Mouse (Mus musculus) megakaryocyte, embryonic 14.5 days (primary cell): Measurements from ENCODE around the gene Ift172. TPM values are rescaled to one million over a fixed set of nuclear protein-coding genes. Genes with fewer than 3 reads are reported as not detected.
A peak's percentile ranks its signal among the peaks of the same experiment; 100 is the strongest.

Source experiments
- H3K27me3 ChIP-seq: replicated peaks from 2 replicates; pipeline ENCODE3; 2012; ENCODE audit warnings: inconsistent platforms
- H3K36me3 ChIP-seq: replicated peaks from 2 replicates; pipeline ENCODE3; 2012; ENCODE audit warnings: low read length, inconsistent platforms, mixed read lengths
- H3K4me1 ChIP-seq: 2 replicates; pipeline ENCODE4 v1.6.1; 2012; ENCODE audit warnings: inconsistent platforms
- H3K4me3 ChIP-seq: replicated peaks from 2 replicates; pipeline ENCODE3; 2012; ENCODE audit warnings: moderate library complexity, mild to moderate bottlenecking, inconsistent platforms
- H3K9me3 ChIP-seq: 2 replicates; pipeline ENCODE4 v1.6.1; 2012; ENCODE audit warnings: inconsistent platforms
- FLI1 ChIP-seq: IDR thresholded peaks from 2 replicates; pipeline ENCODE4 v1.6.1; 2012; ENCODE audit warnings: low read length, inconsistent platforms, mixed read lengths
- GATA1 ChIP-seq: IDR thresholded peaks from 3 replicates; pipeline ENCODE4 v1.6.1; 2012; ENCODE audit warnings: mixed read lengths, low read length, inconsistent platforms, borderline replicate concordance
- polyA plus RNA-seq: library from polyadenylated mRNA; stranded (reverse); fragments of >175 nt; gene quantifications from 2 replicates; pipeline ENCODE4 v1.2.3, GENCODE M21; 2012; ENCODE audit warnings: low replicate concordance; ENCODE audit not compliant: insufficient read depth

Gene Ift172
- polyA plus RNA-seq: 8.8 and 19.3 TPM in 2 replicates

DNA sequence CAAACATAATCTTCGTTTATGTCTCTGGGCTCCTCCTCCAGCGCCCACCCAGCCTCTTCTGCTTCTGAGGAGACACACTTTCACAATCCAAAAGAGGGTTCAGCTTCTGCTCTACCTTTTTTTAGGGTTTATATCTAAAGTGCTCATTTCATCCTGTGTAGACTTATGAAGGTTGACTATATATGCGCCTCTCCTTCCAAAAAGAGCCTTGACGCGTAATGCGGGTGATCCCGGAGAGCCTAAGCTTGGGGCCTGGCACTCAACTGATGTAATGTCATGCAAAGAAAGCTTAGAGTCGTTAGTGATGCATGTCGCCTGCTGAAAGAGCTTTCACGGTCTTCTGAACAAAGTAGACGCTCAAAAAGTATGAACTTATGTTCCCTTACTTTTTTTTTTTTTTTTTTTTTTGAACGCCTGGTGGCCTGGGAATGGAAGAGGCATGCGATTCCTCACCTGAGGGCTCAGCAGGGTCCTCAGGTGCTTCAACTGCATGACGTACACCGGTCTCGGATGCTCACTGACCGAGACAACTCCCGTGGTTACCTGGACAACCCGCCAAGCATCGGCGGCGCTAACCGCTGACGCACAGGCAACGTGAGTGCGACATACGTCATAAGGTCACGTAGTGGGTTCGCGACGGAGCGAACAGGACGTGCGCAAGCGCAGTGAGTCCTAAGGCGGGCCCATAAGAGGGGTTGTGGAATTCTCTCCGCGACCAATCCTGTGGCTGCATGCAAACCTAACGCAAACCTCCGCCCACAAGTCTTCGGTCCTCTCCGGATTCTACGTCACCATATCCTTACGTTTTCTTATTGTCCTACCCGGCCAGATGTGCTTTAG, at the start of gene Ift172:
Gene Ift172, minus strand, starts transcription at position 596 of the 840 bp plus-strand sequence.
- Histone ChIP-seq H3K36me3 (peaks cover 12% of the 10 kb centered on the region), H3K4me1 (peaks cover 47% of the 10 kb centered on the region), H3K4me3 (peak within 1 kb of the TSS; percentile 97), H3K27me3 (peaks cover 30% of the 10 kb centered on the region), H3K9me3 (no peaks in the 10 kb centered on the region)
- TF ChIP-seq GATA1 (no peak), FLI1 (no peak)

DNA sequence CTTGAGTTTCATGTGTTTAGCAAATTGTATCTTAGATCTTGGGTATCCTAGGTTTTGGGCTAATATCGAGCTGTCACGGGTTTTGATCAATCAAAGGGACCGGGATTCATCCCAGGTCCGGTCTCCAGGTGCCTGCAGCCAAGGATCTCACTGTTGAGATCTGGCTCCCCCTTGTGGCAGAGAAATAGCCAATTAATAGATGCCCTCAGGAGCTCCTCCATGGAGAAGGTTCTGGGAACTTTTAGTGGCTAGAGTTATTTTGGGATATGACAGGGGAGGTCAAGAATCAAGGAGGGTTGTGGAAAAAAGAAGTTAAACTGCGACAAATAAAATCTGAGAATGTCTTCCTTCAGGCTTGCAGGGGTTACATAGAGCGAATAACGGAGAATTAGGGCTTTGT, 37.3 kb upstream of the Ift172 start:
- TF ChIP-seq FLI1: no peak
- no peak for TF ChIP-seq GATA1
- H3K9me3 ChIP-seq: peaks cover 10% of the 10 kb centered on the region
- H3K36me3 ChIP-seq: no peaks in the 10 kb centered on the region
- H3K4me1 ChIP-seq: no peaks in the 10 kb centered on the region
- H3K4me3 ChIP-seq: no peak overlapping the region
- H3K27me3 ChIP-seq: peaks cover 12% of the 10 kb centered on the region

- Histone ChIP-seq H3K4me3 (no peak overlapping the region), H3K4me1 (no peaks in the 10 kb centered on the region), H3K27me3 (peaks cover 12% of the 10 kb centered on the region), H3K9me3 (peaks cover 4% of the 10 kb centered on the region), H3K36me3 (no peaks in the 10 kb centered on the region)
- TF ChIP-seq GATA1 (no peak), FLI1 (no peak)
These were observed 35.9 kb upstream of the Ift172 start for GRCm38 (mm10) chr5:31326850-31327249.

GRCm38 (mm10) chr5:31324085-31324484, 33.2 kb upstream of the Ift172 start:
- H3K27me3 ChIP-seq: peaks cover 14% of the 10 kb centered on the region
- no peaks in the 10 kb centered on the region for H3K36me3 ChIP-seq
- no peak for TF ChIP-seq GATA1
- no peak for TF ChIP-seq FLI1
- no peak overlapping the region for H3K4me3 ChIP-seq
- peaks cover 12% of the 10 kb centered on the region for H3K9me3 ChIP-seq
- no peaks in the 10 kb centered on the region for H3K4me1 ChIP-seq

DNA sequence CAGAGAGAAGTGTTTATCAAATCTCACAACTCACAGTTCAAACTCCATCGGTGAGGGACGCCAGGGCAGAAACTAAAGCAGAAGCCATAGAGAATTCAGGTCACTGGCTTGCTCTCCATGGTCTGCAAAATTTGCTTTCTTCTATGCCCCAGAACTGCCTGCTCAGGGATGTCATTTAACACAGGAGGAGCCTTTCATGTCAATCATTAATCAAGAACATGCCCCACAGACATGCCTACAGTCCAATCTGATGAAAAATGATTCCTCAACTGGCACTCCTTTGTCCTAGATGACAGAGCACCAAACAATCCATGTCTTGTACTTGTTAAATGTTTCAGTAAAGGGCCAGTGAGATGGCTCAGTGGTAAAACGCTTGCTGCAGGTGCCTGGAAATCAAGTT, 31.9 kb upstream of the Ift172 start:
- Histone ChIP-seq H3K9me3 (peaks cover 12% of the 10 kb centered on the region), H3K27me3 (peaks cover 14% of the 10 kb centered on the region), H3K4me3 (no peak overlapping the region), H3K36me3 (no peaks in the 10 kb centered on the region), H3K4me1 (no peaks in the 10 kb centered on the region)
- TF ChIP-seq GATA1 (no peak), FLI1 (no peak)

DNA sequence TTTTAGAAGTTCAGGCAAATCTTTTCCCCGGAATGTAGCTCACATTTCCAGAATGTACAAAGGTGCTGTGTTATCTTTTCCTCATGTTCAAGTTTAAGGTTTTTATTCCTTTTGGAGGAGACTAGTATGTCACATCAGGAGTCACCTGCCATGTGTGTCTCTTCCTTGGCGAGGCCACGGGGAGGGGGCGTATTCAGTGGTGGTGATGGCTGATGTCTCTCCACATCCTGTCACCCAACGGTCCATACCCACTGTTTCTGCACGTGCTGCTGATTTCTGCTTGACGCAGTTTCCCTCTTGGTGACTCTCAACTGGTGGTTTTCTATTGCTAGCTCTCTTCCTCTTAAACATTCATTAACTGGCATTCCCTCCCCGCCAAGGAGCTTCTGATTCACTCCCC, 21.9 kb upstream of the Ift172 start:
- H3K4me1 ChIP-seq: 0 out of 2 replicates have a peak, but pooled peaks cover 3% of the 10 kb centered on the region
- H3K27me3 ChIP-seq: peaks cover 9% of the 10 kb centered on the region
- no peak overlapping the region for H3K4me3 ChIP-seq
- H3K36me3 ChIP-seq: no peaks in the 10 kb centered on the region
- no peak for TF ChIP-seq FLI1
- peaks cover 12% of the 10 kb centered on the region for H3K9me3 ChIP-seq

DNA sequence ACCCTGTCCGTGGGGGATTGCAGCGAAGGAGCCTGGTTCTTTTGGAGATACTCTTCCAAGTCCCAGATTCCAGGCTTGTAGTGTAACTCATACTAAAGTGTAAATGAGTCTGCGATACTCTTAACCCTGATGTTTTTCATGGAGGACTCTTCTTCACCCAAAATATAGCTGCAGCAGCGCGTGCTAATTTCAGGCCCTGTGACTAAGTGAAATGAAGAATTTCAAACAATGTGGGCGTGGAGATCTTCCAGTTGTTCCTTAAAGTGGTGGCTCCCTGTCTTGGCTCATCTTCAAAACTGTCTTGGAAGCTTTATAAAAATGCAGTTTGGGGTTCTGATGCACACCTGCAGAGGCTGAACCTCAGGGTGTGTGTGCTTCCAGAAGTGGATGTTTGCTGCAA, 12.2 kb upstream of the Ift172 start:
- Histone ChIP-seq H3K4me1 (no peaks in the 10 kb centered on the region), H3K27me3 (peaks cover 55% of the 10 kb centered on the region), H3K36me3 (no peaks in the 10 kb centered on the region), H3K9me3 (peaks cover 12% of the 10 kb centered on the region), H3K4me3 (no peak overlapping the region)
- TF ChIP-seq FLI1: no peak
- no peak for TF ChIP-seq GATA1

- no peak overlapping the region for H3K4me3 ChIP-seq
- no peaks in the 10 kb centered on the region for H3K4me1 ChIP-seq
- H3K27me3 ChIP-seq: peaks cover 61% of the 10 kb centered on the region
- TF ChIP-seq FLI1 (no peak), GATA1 (no peak)
- no peaks in the 10 kb centered on the region for H3K36me3 ChIP-seq
- peaks cover 12% of the 10 kb centered on the region for H3K9me3 ChIP-seq
These were observed 10.9 kb upstream of the Ift172 start for GRCm38 (mm10) chr5:31301866-31302265.

- peaks cover 16% of the 10 kb centered on the region for H3K4me1 ChIP-seq
- H3K4me3 ChIP-seq: no peak overlapping the region
- H3K9me3 ChIP-seq: no peaks in the 10 kb centered on the region
- TF ChIP-seq FLI1: no peak
- no peak for TF ChIP-seq GATA1
- peaks cover 79% of the 10 kb centered on the region for H3K27me3 ChIP-seq
- H3K36me3 ChIP-seq: no peaks in the 10 kb centered on the region
These were observed 7.6 kb upstream of the Ift172 start for GRCm38 (mm10) chr5:31298486-31298885.

- peaks cover 16% of the 10 kb centered on the region for H3K4me1 ChIP-seq
- no peaks in the 10 kb centered on the region for H3K9me3 ChIP-seq
- H3K4me3 ChIP-seq: no peak overlapping the region
- peaks cover 80% of the 10 kb centered on the region for H3K27me3 ChIP-seq
- no peaks in the 10 kb centered on the region for H3K36me3 ChIP-seq
- no peak for TF ChIP-seq FLI1
These were observed 7.1 kb upstream of the Ift172 start for GRCm38 (mm10) chr5:31297981-31298380.
